Mouse (Mus musculus) adrenal gland, postnatal 14 days (tissue): Measurements from ENCODE around the gene Syt7. TPM values are rescaled to one million over a fixed set of nuclear protein-coding genes. Genes with fewer than 3 reads are reported as not detected.

ENCODE experiments used
- DNase-seq: peaks from one replicate; pipeline ENCODE4 v3.0.0; 2021; ENCODE audit warnings: mixed read lengths
- long read RNA-seq, 2 experiments: library from polyadenylated mRNA; stranded (forward); transcript quantifications; one replicate each; pipeline ENCODE4 v2.0.0; 2021
- total RNA-seq: library from RNA; stranded (reverse); gene quantifications from 2 replicates; pipeline ENCODE4 v1.2.3, GENCODE M21; 2021

The Syt7 gene
- total RNA-seq = 23.9 and 24.1 TPM in 2 replicates
- long read RNA-seq, experiment 1, partial matches to known transcripts = 1 of 7 reads
- long read RNA-seq, experiment 1, other reads (novel, unspliced or antisense) = 6 of 7 reads
- long read RNA-seq, experiment 2, partial matches to known transcripts = 0 of 12 reads
- long read RNA-seq, experiment 2, other reads (novel, unspliced or antisense) = 9 of 12 reads

GRCm38 (mm10) chr19:10388615-10389313, at the start of gene Syt7:
Gene Syt7 (plus strand): TSS chr19:10389090.
- peak; percentile 96 for DNase-seq

- no peak for DNase-seq
Measured at GRCm38 (mm10) chr19:10339271-10339670, 49.6 kb upstream of the Syt7 start.

- no peak for DNase-seq
Measured at GRCm38 (mm10) chr19:10340661-10341060, 48.2 kb upstream of the Syt7 start.

- DNase-seq = peak; percentile 76
Measured at GRCm38 (mm10) chr19:10341152-10341551, 47.7 kb upstream of the Syt7 start.

- DNase-seq = peak; percentile 89
Measured at GRCm38 (mm10) chr19:10341817-10342439, 47.0 kb upstream of the Syt7 start.

- DNase-seq = no peak
Measured at GRCm38 (mm10) chr19:10343866-10344265, 45.0 kb upstream of the Syt7 start.

GRCm38 (mm10) chr19:10345696-10346095, 43.2 kb upstream of the Syt7 start:
- no peak for DNase-seq

GRCm38 (mm10) chr19:10347628-10348273, 41.1 kb upstream of the Syt7 start:
- no peak for DNase-seq

GRCm38 (mm10) chr19:10352218-10352617, 36.7 kb upstream of the Syt7 start:
- DNase-seq = no peak

- no peak for DNase-seq
Measured at GRCm38 (mm10) chr19:10354830-10355229, 34.1 kb upstream of the Syt7 start.

GRCm38 (mm10) chr19:10356845-10357503, 31.9 kb upstream of the Syt7 start:
- DNase-seq = peak; percentile 76

- DNase-seq = no peak
Measured at GRCm38 (mm10) chr19:10359105-10359946, 29.6 kb upstream of the Syt7 start.

GRCm38 (mm10) chr19:10362473-10363129, 26.3 kb upstream of the Syt7 start:
- peak; percentile 17 for DNase-seq

GRCm38 (mm10) chr19:10363869-10364268, 25.0 kb upstream of the Syt7 start:
- no peak for DNase-seq

- DNase-seq = no peak
Measured at GRCm38 (mm10) chr19:10366116-10366845, 22.6 kb upstream of the Syt7 start.

- DNase-seq = no peak
Measured at GRCm38 (mm10) chr19:10367802-10368201, 21.1 kb upstream of the Syt7 start.

- DNase-seq = no peak
Measured at GRCm38 (mm10) chr19:10369936-10370335, 19.0 kb upstream of the Syt7 start.

GRCm38 (mm10) chr19:10373191-10373590, 15.7 kb upstream of the Syt7 start:
- DNase-seq = no peak

GRCm38 (mm10) chr19:10375260-10375659, 13.6 kb upstream of the Syt7 start:
- DNase-seq = no peak

- DNase-seq = no peak
Measured at GRCm38 (mm10) chr19:10379978-10380377, 8.9 kb upstream of the Syt7 start.
